Mouse (Mus musculus) naive thymus-derived CD4-positive, alpha-beta T cell, adult 2 months (primary cell): Measurements from ENCODE around the gene Klk1b3.
"Not testable (repeated sequence)": the region's sequence is repeated elsewhere in the genome, so short reads cannot be mapped to it uniquely, and the experiment has no call there.

Experiments
- DNase-seq: peaks from one replicate; pipeline ENCODE4 v3.0.0-alpha.2; 2011; ENCODE audit warnings: low read depth

The Klk1b3 gene

GRCm38 (mm10) chr7:44197891-44198290 lies at the start of gene Klk1b3:
Gene Klk1b3, plus strand, starts transcription at chr7:44198191.
- no peak for DNase-seq

- no peak for DNase-seq
Measured at GRCm38 (mm10) chr7:44179299-44180045, 18.5 kb upstream of the Klk1b3 start.

GRCm38 (mm10) chr7:44186516-44186915 lies 11.5 kb upstream of the Klk1b3 start:
- DNase-seq = not testable (repeated sequence)

- DNase-seq = not testable (repeated sequence)
Measured at GRCm38 (mm10) chr7:44187936-44188335, 10.1 kb upstream of the Klk1b3 start, which contains the start of gene Klk1b24. Gene Klk1b24, plus strand, starts transcription at chr7:44188236.

GRCm38 (mm10) chr7:44193466-44193865 lies 4.5 kb upstream of the Klk1b3 start:
- not testable (repeated sequence) for DNase-seq

GRCm38 (mm10) chr7:44207135-44207534 lies 9.1 kb downstream of the Klk1b3 start, which contains the start of gene Klk1b4:
Gene Klk1b4, plus strand, starts transcription at chr7:44207435.
- not testable (repeated sequence) for DNase-seq

- DNase-seq = no peak
Measured at GRCm38 (mm10) chr7:44208307-44208706, 10.3 kb downstream of the Klk1b3 start.

GRCm38 (mm10) chr7:44215645-44216044 lies 17.7 kb downstream of the Klk1b3 start, which contains the start of gene Klk1b5:
Gene Klk1b5, plus strand, starts transcription at chr7:44215945.
- no peak for DNase-seq

GRCm38 (mm10) chr7:44221601-44222000 lies 23.6 kb downstream of the Klk1b3 start:
- DNase-seq = not testable (repeated sequence)

- DNase-seq = not testable (repeated sequence)
Measured at GRCm38 (mm10) chr7:44222335-44222734, 24.3 kb downstream of the Klk1b3 start.

GRCm38 (mm10) chr7:44225076-44225475 lies 27.1 kb downstream of the Klk1b3 start, which contains the start of gene Klk1:
Gene Klk1, plus strand, starts transcription at chr7:44225360.
- DNase-seq = no peak

GRCm38 (mm10) chr7:44235909-44236308 lies 37.9 kb downstream of the Klk1b3 start, which contains the start of gene Gm36864:
Gene Gm36864, plus strand, starts transcription at chr7:44236177.
- DNase-seq = no peak

GRCm38 (mm10) chr7:44239913-44240312 lies 41.9 kb downstream of the Klk1b3 start:
- no peak for DNase-seq

- no peak for DNase-seq
Measured at GRCm38 (mm10) chr7:44240712-44241111, 42.7 kb downstream of the Klk1b3 start.

GRCm38 (mm10) chr7:44241163-44241562 lies 43.2 kb downstream of the Klk1b3 start:
- DNase-seq = no peak

GRCm38 (mm10) chr7:44244080-44244479 lies 46.1 kb downstream of the Klk1b3 start:
- DNase-seq = no peak

GRCm38 (mm10) chr7:44246055-44246983 lies 48.3 kb downstream of the Klk1b3 start, which contains the start of the genes 1700028J19Rik and 2410002F23Rik:
Gene 1700028J19Rik, minus strand, starts transcription at chr7:44246695.
Gene 2410002F23Rik, plus strand, starts transcription at chr7:44246722.
- peak; percentile 96 for DNase-seq

GRCm38 (mm10) chr7:44246984-44247470 lies 49.0 kb downstream of the Klk1b3 start:
- DNase-seq = peak; percentile 80

GRCm38 (mm10) chr7:44247971-44248370 lies 50.0 kb downstream of the Klk1b3 start:
- DNase-seq = no peak

GRCm38 (mm10) chr7:44249248-44249647 lies 51.3 kb downstream of the Klk1b3 start:
- DNase-seq = no peak

- DNase-seq = not testable (repeated sequence)
Measured at GRCm38 (mm10) chr7:44250732-44251275, 52.8 kb downstream of the Klk1b3 start.
